Mouse (Mus musculus) 3T3-L1 (cell line): ENCODE measurements around the gene Kif4.

ENCODE experiments used
- DNase-seq: peaks from one replicate; pipeline ENCODE4 v3.0.0-alpha.2; 2015; ENCODE audit warnings: low read depth, low spot score

Gene Kif4

GRCm38 (mm10) chrX:100730266-100730665, 104.7 kb downstream of the Kif4 start:
- DNase-seq: no peak

GRCm38 (mm10) chrX:100734359-100734758, 108.8 kb downstream of the Kif4 start:
- DNase-seq: no peak

- DNase-seq: no peak
These were observed 113.4 kb downstream of the Kif4 start for GRCm38 (mm10) chrX:100738918-100739317.

- DNase-seq: no peak
These were observed 113.9 kb downstream of the Kif4 start for GRCm38 (mm10) chrX:100739443-100739842.

GRCm38 (mm10) chrX:100740785-100741184, 115.2 kb downstream of the Kif4 start:
- DNase-seq: peak; percentile 71

GRCm38 (mm10) chrX:100741940-100742339, 116.4 kb downstream of the Kif4 start:
- no peak for DNase-seq

- DNase-seq: peak; percentile 32
These were observed 140.3 kb downstream of the Kif4 start for GRCm38 (mm10) chrX:100765855-100766254.

GRCm38 (mm10) chrX:100767181-100767884, 141.8 kb downstream of the Kif4 start, which contains the start of gene Dlg3:
Dlg3 (plus strand) TSS chrX:100767722.
- DNase-seq: peak; percentile 47

- DNase-seq: no peak
These were observed 142.5 kb downstream of the Kif4 start for GRCm38 (mm10) chrX:100767885-100768626.

GRCm38 (mm10) chrX:100769281-100769680, 143.7 kb downstream of the Kif4 start:
- DNase-seq: no peak

GRCm38 (mm10) chrX:100774341-100774811, 148.8 kb downstream of the Kif4 start:
- peak; percentile 76 for DNase-seq

- no peak for DNase-seq
These were observed 149.9 kb downstream of the Kif4 start for GRCm38 (mm10) chrX:100775405-100775804.

GRCm38 (mm10) chrX:100776494-100776893, 151.0 kb downstream of the Kif4 start:
- DNase-seq: peak; percentile 80
